In genomic region chr13:111431174-111431573, GRCm38 (mm10) we compare ENCODE assay signal across 29 mouse cellular contexts. TPM values are rescaled to one million over a fixed set of nuclear protein-coding genes. Genes with fewer than 3 reads are reported as not detected.
A peak's percentile ranks its signal among the peaks of the same experiment; 100 is the strongest.
DNase-seq lines count a peak whose midpoint lies in the region; ATAC-seq and TF ChIP-seq lines count a peak whose summit lies in the region.
"Had no signal": no experiment of that assay in that cellular context is flagged by ENCODE, and none has a peak within 500 bp of the region (broad histone marks: within the 10 kb centered on the region; RNA-seq: fewer than 3 reads in every experiment).

No protein-coding gene starts in this region.

- 0 out of 2 replicates have a peak, but pooled peaks have one; percentile 34 for ATAC-seq in liver, embryonic 11.5 days (replicated peaks; ENCODE audit: low FRiP score)
- peak; percentile 99 for ATAC-seq in liver, postnatal 0 days
- no peak for ATAC-seq in midbrain, embryonic 16.5 days
- ATAC-seq: forebrain, embryonic 15.5 days; intestine, embryonic 16.5 days had no signal

- H3K27ac ChIP-seq in liver, embryonic 11.5 days (ENCODE audit: low read depth, low read length), result no peak overlapping the region
- H3K27ac ChIP-seq in liver, postnatal 0 days (ENCODE audit: low read depth), result peak overlapping the region; percentile 81
- no peak overlapping the region for H3K27ac ChIP-seq in midbrain, embryonic 16.5 days (ENCODE audit: low read length)
- H3K27ac ChIP-seq: embryonic facial prominence, embryonic 13.5 days; forebrain, embryonic 10.5 days; forebrain, embryonic 15.5 days; heart, adult 2 months; hindbrain, embryonic 13.5 days; left cerebral cortex, adult 2 months; limb, embryonic 12.5 days; liver, embryonic 15.5 days; midbrain, embryonic 12.5 days; stomach, embryonic 15.5 days had no signal

- H3K9ac ChIP-seq in liver, embryonic 11.5 days (ENCODE audit: low read depth, low read length), result no peak overlapping the region
- no peak overlapping the region for H3K9ac ChIP-seq in liver, postnatal 0 days (replicated peaks)
- H3K9ac ChIP-seq in midbrain, embryonic 16.5 days (ENCODE audit: low read depth, low read length), result no peak overlapping the region
- H3K9ac ChIP-seq: embryonic facial prominence, embryonic 13.5 days; forebrain, embryonic 15.5 days; heart, embryonic 12.5 days; hindbrain, embryonic 13.5 days; limb, embryonic 12.5 days; liver, embryonic 15.5 days; midbrain, embryonic 12.5 days; stomach, embryonic 15.5 days had no signal

- peak; percentile 17 to 25 for DNase-seq in kidney, adult 8-10 months
- no peak for DNase-seq in kidney, postnatal 4 days
- DNase-seq in liver, embryonic 11.5 days (ENCODE audit: low spot score), result no peak
- no peak for DNase-seq in liver
- peak; percentile 45 for DNase-seq in adrenal gland, postnatal 10 days
- DNase-seq in liver, postnatal 0 days, result peak; percentile 42
- no peak for DNase-seq in urinary bladder, postnatal 14 days (ENCODE audit: low spot score)
- DNase-seq: B cell, adult 2 months; cerebellum, adult 18-20 months; cerebellum, postnatal 10 days; heart, adult 2 months; heart, postnatal 4 days; layer of hippocampus, adult 9-11 months; lung, postnatal 4 days; right cerebral cortex, postnatal 25 days had no signal

- H3K27me3 ChIP-seq in liver, embryonic 11.5 days (replicated peaks; ENCODE audit: control insufficient read depth, insufficient read depth, low read length), result no peaks in the 10 kb centered on the region
- no peaks in the 10 kb centered on the region for H3K27me3 ChIP-seq in liver, postnatal 0 days (ENCODE audit: insufficient read depth, low read length)
- no peaks in the 10 kb centered on the region for H3K27me3 ChIP-seq in midbrain, embryonic 16.5 days (ENCODE audit: control insufficient read depth, insufficient read depth, low read depth, low read length)
- H3K27me3 ChIP-seq: embryonic facial prominence, embryonic 13.5 days; forebrain, embryonic 15.5 days; heart, embryonic 12.5 days; hindbrain, embryonic 13.5 days; limb, embryonic 12.5 days; liver, embryonic 15.5 days; megakaryocyte, embryonic 14.5 days; midbrain, embryonic 12.5 days; stomach, embryonic 15.5 days had no signal

- 0 out of 2 replicates have a peak, but pooled peaks have one; percentile 8 for TF ChIP-seq CTCF in liver, postnatal 0 days (IDR thresholded peaks at IDR 0.05; ENCODE audit: low read depth)

- no peak for TF ChIP-seq EP300 in liver, postnatal 0 days (IDR thresholded peaks at IDR 0.05; ENCODE audit: low read depth)

- H3K9me3 ChIP-seq in liver, embryonic 11.5 days (ENCODE audit: control insufficient read depth, low read length), result no peaks in the 10 kb centered on the region
- H3K9me3 ChIP-seq in liver, postnatal 0 days (ENCODE audit: low read length), result no peaks in the 10 kb centered on the region
- no peaks in the 10 kb centered on the region for H3K9me3 ChIP-seq in midbrain, embryonic 16.5 days (replicated peaks; ENCODE audit: control insufficient read depth, low read length, poor library complexity, severe bottlenecking)
- H3K9me3 ChIP-seq: embryonic facial prominence, embryonic 13.5 days; forebrain, embryonic 10.5 days; forebrain, embryonic 15.5 days; G1E; heart, embryonic 12.5 days; hindbrain, embryonic 13.5 days; limb, embryonic 12.5 days; liver, embryonic 15.5 days; megakaryocyte, embryonic 14.5 days; midbrain, embryonic 12.5 days; stomach, embryonic 15.5 days had no signal

- H3K4me2 ChIP-seq in liver, embryonic 11.5 days, result no peak overlapping the region
- no peak overlapping the region for H3K4me2 ChIP-seq in liver, postnatal 0 days (ENCODE audit: low read depth, low read length)
- H3K4me2 ChIP-seq in midbrain, embryonic 16.5 days (ENCODE audit: low read length), result no peak overlapping the region
- H3K4me2 ChIP-seq: embryonic facial prominence, embryonic 13.5 days; forebrain, embryonic 15.5 days; heart, embryonic 12.5 days; hindbrain, embryonic 13.5 days; limb, embryonic 12.5 days; liver, embryonic 15.5 days; midbrain, embryonic 12.5 days; stomach, embryonic 15.5 days had no signal

- 90% methylated on average over 1 of the region's 1 CpGs for WGBS in liver, embryonic 11.5 days
- WGBS in liver, postnatal 0 days (ENCODE audit: insufficient replicate concordance), result 61% methylated on average over 1 of the region's 1 CpGs
- WGBS in midbrain, embryonic 16.5 days, result 81% methylated on average over 1 of the region's 1 CpGs

- no peaks in the 10 kb centered on the region for H3K4me1 ChIP-seq in liver, embryonic 11.5 days (replicated peaks; ENCODE audit: control insufficient read depth, insufficient read depth, low read length)
- no peaks in the 10 kb centered on the region for H3K4me1 ChIP-seq in liver, postnatal 0 days (ENCODE audit: insufficient read depth)
- H3K4me1 ChIP-seq in midbrain, embryonic 16.5 days (ENCODE audit: control insufficient read depth, insufficient read depth, low read length), result no peaks in the 10 kb centered on the region
- H3K4me1 ChIP-seq: embryonic facial prominence, embryonic 13.5 days; forebrain, embryonic 10.5 days; forebrain, embryonic 15.5 days; heart, embryonic 12.5 days; hindbrain, embryonic 13.5 days; limb, embryonic 12.5 days; liver, embryonic 15.5 days; midbrain, embryonic 12.5 days; stomach, embryonic 15.5 days had no signal

- H3K4me3 ChIP-seq in liver, embryonic 11.5 days (ENCODE audit: low read depth, low read length), result no peak overlapping the region
- no peak overlapping the region for H3K4me3 ChIP-seq in liver, postnatal 0 days (ENCODE audit: low read depth, low read length)
- H3K4me3 ChIP-seq in midbrain, embryonic 16.5 days (ENCODE audit: low read depth, low read length), result no peak overlapping the region
- H3K4me3 ChIP-seq: embryonic facial prominence, embryonic 13.5 days; forebrain, embryonic 10.5 days; forebrain, embryonic 15.5 days; heart, adult 2 months; heart, embryonic 12.5 days; hindbrain, embryonic 13.5 days; left cerebral cortex, adult 2 months; limb, embryonic 12.5 days; liver, embryonic 15.5 days; megakaryocyte, embryonic 14.5 days; midbrain, embryonic 12.5 days; stomach, embryonic 15.5 days had no signal

- peaks cover 14% of the 10 kb centered on the region for H3K36me3 ChIP-seq in liver, embryonic 11.5 days (ENCODE audit: control insufficient read depth, insufficient read depth, low read length)
- H3K36me3 ChIP-seq in liver, postnatal 0 days (replicated peaks; ENCODE audit: insufficient read depth, low read length), result peaks cover 35% of the 10 kb centered on the region
- H3K36me3 ChIP-seq in midbrain, embryonic 16.5 days (ENCODE audit: control insufficient read depth, insufficient read depth, low read length), result peaks cover 6% of the 10 kb centered on the region; the same call in 1 of the 2 replicates

RNA-seq across cellular contexts. Expression of gene Gpbp1, which starts 58.7 kb away (rescaled TPM):
- 76.1 and 79.0 TPM in 2 replicates for polyA plus RNA-seq in liver, embryonic 11.5 days (2014; fragmentation: Nextera tagmentation; extraction: Ambion mirVana)
- total RNA-seq in adrenal gland, postnatal 10 days (2021), result 10 to 100 TPM; 68.7 to 69.8 TPM
- 24.8 and 25.2 TPM in 2 replicates for polyA plus RNA-seq in liver, postnatal 0 days (2015; fragmentation: Nextera tagmentation; extraction: Ambion mirVana)
- 93.6 and 99.2 TPM in 2 replicates for polyA plus RNA-seq in midbrain, embryonic 16.5 days (2015; fragmentation: Nextera tagmentation; extraction: Ambion mirVana)

Comparison
In these comparisons a context has a peak if more than half of its experiments do, and no peak if none do; other contexts are left out.
1. DNase-seq: peak in kidney, adult 8-10 months (2 of 2), adrenal gland, postnatal 10 days (single experiment) and liver, postnatal 0 days (single experiment); none in kidney, postnatal 4 days (0 of 2), liver, embryonic 11.5 days (single experiment), liver (single experiment) and urinary bladder, postnatal 14 days (single experiment).